Mouse (Mus musculus) gastrocnemius, postnatal 4 days (tissue): ENCODE measurements around the gene Gsg1. TPM values are rescaled to one million over a fixed set of nuclear protein-coding genes. Genes with fewer than 3 reads are reported as not detected.

Source experiments
- DNase-seq, 2 experiments: peaks; one replicate each; pipeline ENCODE4 v3.0.0; 2021 to 2022; ENCODE audit warnings: low spot score in 2 of 2, mixed read lengths in 2 of 2
- total RNA-seq, 2 experiments: library from RNA; stranded (reverse); gene quantifications; 2 replicates each; pipeline ENCODE4 v1.2.3; 2021

Gene Gsg1
- total RNA-seq, 2 experiments from 2014 or later, result 0.78 to 1.1 TPM

- no peak for DNase-seq
Measured at GRCm38 (mm10) chr6:135262565-135262964, 8.4 kb upstream of the Gsg1 start.

DNA sequence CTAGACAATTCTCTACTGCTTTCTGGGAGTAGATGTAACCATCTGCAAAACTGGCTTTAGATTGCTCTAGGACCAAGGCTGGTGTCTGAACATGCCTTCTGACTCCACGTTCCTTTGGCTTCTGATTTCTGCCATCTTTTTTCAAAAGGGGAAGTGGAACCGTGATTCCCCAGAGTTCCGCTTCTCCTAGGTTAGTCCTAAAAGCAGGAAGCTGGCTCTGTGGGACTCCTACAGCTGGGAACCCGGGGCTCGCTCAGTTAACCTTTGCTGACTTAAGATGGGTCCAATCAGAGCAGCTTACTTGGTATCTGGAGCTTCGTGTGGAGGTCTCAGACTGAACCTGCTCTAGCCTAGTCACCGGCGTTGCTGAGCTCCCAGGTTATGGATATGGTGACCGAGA is 7.0 kb upstream of the Gsg1 start:
- no peak for DNase-seq

GRCm38 (mm10) chr6:135260435-135260834 is 6.3 kb upstream of the Gsg1 start:
- DNase-seq, result no peak

GRCm38 (mm10) chr6:135252728-135253077 is 1.4 kb downstream of the Gsg1 start:
- peak; percentile 69 to 79 for DNase-seq

DNA sequence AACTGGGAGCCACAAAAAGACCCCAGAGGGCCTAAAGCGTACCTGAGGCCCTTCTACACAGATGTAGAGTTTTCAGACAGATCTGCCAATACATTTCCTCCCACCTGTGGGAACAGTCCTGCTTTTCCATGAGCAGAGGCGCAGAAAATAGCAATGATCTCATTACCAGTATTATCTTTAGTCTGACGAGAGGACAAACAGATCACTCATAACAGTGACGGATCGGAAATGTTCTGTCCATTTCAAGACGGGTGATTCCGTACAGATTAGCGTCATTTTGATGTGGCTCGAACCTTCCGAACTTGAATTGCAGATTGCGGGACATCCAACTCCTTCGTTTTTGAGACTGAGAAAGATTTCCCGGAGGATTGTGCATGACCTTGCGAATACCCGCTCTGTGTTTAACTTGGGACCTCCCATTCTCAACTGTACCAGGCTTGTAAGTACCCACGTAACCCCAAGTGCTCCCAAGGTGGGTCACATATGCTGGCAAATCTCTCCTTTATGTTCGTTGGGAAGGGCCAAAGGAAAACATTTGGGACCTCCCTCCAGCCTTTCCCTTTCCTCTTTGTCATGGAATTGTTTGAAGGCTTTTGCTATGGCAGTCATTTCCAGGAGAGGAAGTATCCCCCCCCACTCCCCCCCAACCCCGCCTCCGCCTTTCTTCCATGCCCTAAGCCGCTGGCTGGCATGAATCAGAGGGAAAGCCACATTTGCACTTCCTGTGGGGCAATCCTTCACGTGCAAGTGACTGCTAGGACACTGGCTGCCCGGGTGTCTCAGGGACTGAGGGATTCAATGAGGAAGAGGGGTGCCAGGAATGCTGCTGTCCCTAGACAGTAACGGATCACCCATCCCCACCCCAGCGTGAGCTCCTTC is 2.1 kb downstream of the Gsg1 start:
- no peak for DNase-seq

DNA sequence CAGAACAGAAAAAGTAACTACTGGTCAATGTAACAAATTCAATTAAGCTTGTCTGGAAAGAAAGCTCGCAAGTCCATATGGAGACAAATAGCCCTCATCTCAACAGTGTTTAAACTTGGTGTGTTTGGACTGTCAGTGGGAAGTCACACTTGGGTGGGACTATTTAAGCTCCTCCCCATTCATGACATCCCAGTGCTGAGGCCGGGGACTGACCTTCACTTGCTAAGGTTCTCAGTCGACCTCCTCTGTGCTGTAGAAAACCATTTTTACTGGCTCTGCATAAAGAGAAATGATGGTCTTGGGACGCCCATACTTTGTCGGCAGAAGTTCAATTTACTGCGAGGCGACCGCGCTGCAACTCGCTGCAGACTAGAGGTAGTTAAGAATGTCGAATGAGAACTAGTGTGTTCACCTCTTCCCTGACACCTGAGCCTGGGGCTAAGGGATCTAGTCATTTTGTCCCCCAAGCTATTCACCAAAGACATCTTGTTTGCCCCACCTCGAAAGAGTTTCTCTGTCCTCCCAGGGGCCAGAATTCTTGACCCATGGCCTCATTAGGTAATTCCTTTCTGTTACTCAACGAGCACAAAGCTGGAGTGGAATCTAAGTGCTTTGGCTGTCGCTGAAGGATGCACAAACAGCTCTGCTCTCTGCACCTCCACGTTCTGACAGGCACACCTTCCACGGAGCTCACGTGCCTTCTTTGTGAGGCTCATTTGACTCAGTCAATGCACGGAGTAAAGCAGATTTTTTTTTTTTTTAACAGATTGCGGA is 3.0 kb downstream of the Gsg1 start:
- no peak for DNase-seq

- DNase-seq, result peak; percentile 56 to 74
Measured at GRCm38 (mm10) chr6:135249846-135250531, 4.2 kb downstream of the Gsg1 start.

DNA sequence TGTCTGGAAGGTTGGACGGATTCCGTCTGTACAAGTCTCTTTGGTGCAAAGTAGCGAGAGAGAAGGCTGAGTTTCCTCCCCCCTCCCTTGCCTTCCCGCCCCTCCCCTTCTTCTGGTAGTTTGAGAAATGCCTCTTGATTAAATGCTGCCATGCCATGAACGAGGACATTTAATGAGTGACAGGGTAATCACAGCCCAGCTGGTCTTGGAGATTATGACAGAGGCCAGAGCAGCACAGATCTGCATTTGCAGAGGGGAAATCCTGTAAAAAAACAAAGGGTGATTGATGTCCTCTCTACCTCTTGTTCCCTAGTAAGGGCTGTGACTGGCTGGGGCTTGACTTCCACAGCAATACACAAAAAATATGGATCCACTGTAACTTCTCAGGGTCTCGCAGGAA is 6.3 kb downstream of the Gsg1 start:
- DNase-seq, result no peak

DNA sequence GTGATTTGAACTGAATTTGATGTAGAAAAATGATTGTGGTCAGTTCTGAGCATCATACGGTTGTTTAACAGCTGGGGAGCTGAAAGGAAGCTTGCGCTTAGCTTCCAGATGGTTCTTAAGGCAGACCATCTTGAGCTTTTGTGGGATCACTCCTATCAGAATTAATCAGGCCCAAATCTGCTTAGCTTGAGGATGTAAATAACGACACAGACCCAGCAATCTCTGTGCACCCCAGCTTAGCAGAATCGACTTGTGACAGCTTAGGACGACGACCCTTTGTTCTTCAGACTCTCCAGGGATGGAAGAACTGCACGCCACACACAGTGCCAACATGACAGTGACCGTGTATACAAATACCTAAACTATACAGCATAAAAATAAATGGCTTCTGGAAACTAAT is 8.6 kb downstream of the Gsg1 start:
- DNase-seq, result no peak

- DNase-seq, result no peak
Measured at GRCm38 (mm10) chr6:135240361-135240760, 13.8 kb downstream of the Gsg1 start.

GRCm38 (mm10) chr6:135238211-135238610 is 15.9 kb downstream of the Gsg1 start:
- DNase-seq, result no peak

- DNase-seq, result no peak
Measured at GRCm38 (mm10) chr6:135237326-135237725, 16.8 kb downstream of the Gsg1 start.

DNA sequence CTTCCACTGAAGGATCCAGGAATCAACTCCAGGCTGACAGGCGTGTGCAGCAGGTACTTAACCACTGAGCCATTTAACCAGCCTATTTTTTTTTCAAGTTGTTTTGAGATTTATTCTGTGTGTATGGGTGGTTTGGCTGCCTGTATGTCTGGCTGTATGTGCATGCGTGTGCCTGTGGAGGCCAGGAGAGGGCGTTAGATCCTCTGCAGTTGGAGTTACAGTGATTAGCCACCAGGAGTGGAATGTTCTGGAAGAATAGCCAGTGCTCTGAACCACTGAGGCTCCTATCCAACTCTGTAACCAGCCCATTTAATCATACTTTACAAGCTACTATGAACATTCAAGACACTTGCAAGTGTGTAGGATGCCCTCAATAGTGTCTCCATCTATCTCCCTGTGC is 17.6 kb downstream of the Gsg1 start:
- no peak for DNase-seq

DNA sequence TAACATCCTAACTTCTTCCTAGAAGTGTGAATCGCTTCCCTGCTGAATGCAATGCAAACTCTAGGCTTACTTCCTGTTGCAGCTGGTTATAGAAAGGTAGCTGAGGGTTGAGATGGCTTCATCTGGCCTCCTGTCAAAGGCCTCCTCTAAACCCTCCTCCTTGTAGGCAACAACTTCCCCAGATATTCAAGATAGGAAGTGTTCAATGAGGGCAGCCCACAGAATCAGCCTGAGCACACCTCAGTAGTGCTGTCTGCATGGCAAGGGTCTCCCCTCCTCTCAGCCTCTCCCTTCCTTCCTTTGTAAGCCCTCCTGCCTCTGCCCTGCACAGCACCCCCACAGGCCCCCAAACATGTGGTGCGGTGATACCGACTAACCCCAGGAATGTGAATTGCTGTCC is 18.4 kb downstream of the Gsg1 start:
- DNase-seq, result no peak

GRCm38 (mm10) chr6:135232443-135233182 is 21.5 kb downstream of the Gsg1 start:
- DNase-seq, result no peak

GRCm38 (mm10) chr6:135230586-135230985 is 23.6 kb downstream of the Gsg1 start:
- no peak for DNase-seq

DNA sequence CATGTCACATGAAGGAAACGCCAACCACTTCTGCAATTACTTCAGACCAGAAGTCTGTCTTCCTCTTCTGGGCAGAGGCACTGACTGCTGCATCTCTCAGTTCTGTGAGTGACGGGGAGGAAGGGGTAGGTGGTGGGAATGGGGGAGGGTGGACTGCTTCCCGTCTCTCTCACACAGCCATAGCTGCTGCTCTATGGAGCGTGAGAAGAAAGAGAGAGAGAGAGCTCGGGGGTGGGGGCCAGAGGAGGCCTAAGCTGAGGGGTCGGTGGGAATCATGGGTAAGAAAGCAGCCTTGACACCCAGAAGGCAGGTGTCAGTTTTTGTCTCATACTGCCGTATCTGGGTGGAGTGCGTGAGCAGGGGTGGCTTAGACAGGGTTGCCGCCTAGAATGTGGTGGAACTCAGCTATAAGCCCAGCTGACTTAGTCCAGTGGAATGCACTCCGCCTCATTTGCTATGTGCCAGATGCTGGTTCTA is 25.6 kb downstream of the Gsg1 start:
- no peak for DNase-seq

- DNase-seq, result no peak
Measured at GRCm38 (mm10) chr6:135223786-135224416, 30.2 kb downstream of the Gsg1 start.

DNA sequence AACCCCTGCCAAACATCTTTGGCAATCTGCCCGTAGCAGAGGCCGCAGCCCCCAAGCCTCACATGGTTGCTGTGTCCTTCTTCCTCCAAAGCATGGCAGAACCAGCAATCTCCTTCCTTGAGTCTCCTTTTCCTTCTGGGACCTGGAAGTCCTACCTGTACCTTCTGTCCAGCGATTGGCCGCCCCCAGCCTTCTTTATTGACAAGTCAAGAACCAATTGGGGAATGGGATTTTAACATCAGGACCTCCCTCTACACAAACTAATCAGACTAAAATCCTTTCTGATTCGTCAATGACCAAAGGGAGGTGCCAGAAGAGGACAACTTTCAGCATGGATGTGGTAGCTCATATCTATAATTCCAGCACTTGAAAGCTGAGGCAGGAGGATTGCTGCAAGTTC is 34.2 kb downstream of the Gsg1 start:
- DNase-seq, result no peak

- no peak for DNase-seq
Measured at GRCm38 (mm10) chr6:135218330-135218729, 35.8 kb downstream of the Gsg1 start.

GRCm38 (mm10) chr6:135212666-135213065 is 41.5 kb downstream of the Gsg1 start:
- no peak for DNase-seq
